Mouse (Mus musculus) heart, embryonic 14.5 days (tissue): ENCODE measurements around the gene Oprd1. TPM values are rescaled to one million over a fixed set of nuclear protein-coding genes. Genes with fewer than 3 reads are reported as not detected.

ENCODE experiments used
- ATAC-seq: fragments of 200-750 bp; cut with Nextera tagmentation; 2 replicates; pipeline ENCODE4 v1.8.0; 2017; ENCODE audit warnings: low read depth, moderate TSS enrichment; ENCODE audit not compliant: insufficient number of reproducible peaks, insufficient read depth, low FRiP score
- H3K27ac ChIP-seq, 2 experiments: fragments of 200-500 bp in 1 of 2; fragments of 300-500 bp in 1 of 2; sonication (generic) in 1 of 2; replicated peaks in 1 of 2; 2 replicates each; pipeline ENCODE4 v1.5.1; 2012 to 2014; ENCODE audit warnings: low read depth in 2 of 2, low read length in 2 of 2, control low read depth in 1 of 2, mild to moderate bottlenecking in 1 of 2, mixed read lengths in 1 of 2; ENCODE audit not compliant: control insufficient read depth in 1 of 2, insufficient read depth in 1 of 2
- H3K27me3 ChIP-seq: fragments of 300-500 bp; sonication (generic); 2 replicates; pipeline ENCODE4 v1.6.1; 2014; ENCODE audit warnings: mild to moderate bottlenecking, low read length, control low read depth; ENCODE audit not compliant: control insufficient read depth, insufficient read depth
- H3K36me3 ChIP-seq: fragments of 300-500 bp; sonication (generic); 2 replicates; pipeline ENCODE4 v1.6.1; 2014; ENCODE audit warnings: mild to moderate bottlenecking, control low read depth, low read length, mixed read lengths; ENCODE audit not compliant: control insufficient read depth, insufficient read depth
- H3K4me1 ChIP-seq, 2 experiments: fragments of 200-500 bp in 1 of 2; fragments of 300-500 bp in 1 of 2; sonication (generic) in 1 of 2; 2 replicates each; pipeline ENCODE4 v1.6.1; 2012 to 2014; ENCODE audit warnings: low read length in 2 of 2, control low read depth in 1 of 2, mixed read lengths in 1 of 2; ENCODE audit not compliant: control insufficient read depth in 2 of 2, insufficient read depth in 2 of 2
- H3K4me2 ChIP-seq: fragments of 300-500 bp; sonication (generic); 2 replicates; pipeline ENCODE4 v1.6.1; 2014; ENCODE audit warnings: mild to moderate bottlenecking, low read length
- H3K4me3 ChIP-seq, 2 experiments: fragments of 200-500 bp in 1 of 2; fragments of 300-500 bp in 1 of 2; sonication (generic) in 1 of 2; 2 replicates each; pipeline ENCODE4 v1.5.1; 2012 to 2014; ENCODE audit warnings: low read length in 2 of 2, mild to moderate bottlenecking in 2 of 2, control low read depth in 1 of 2, low read depth in 1 of 2, moderate library complexity in 1 of 2; ENCODE audit not compliant: control insufficient read depth in 1 of 2, insufficient read depth in 1 of 2
- H3K9ac ChIP-seq: fragments of 300-500 bp; sonication (generic); 2 replicates; pipeline ENCODE4 v1.6.1; 2014; ENCODE audit warnings: mild to moderate bottlenecking, low read length
- H3K9me3 ChIP-seq: fragments of 300-500 bp; sonication (generic); 2 replicates; pipeline ENCODE4 v1.6.1; 2016; ENCODE audit warnings: low read length, control low read depth; ENCODE audit not compliant: control insufficient read depth
- WGBS: fragments of 180-500 bp; shearing (Covaris S2); extraction: QIAGEN DNeasy Blood & Tissue Kit; methylation state at CpG from one replicate; pipeline ENCODE4 v1.1.7; 2014; 5-methylcytosine and 5-hydroxymethylcytosine counted together
- polyA plus RNA-seq: library from polyadenylated mRNA; unstranded; fragments of >200 nt; fragmentation: Nextera tagmentation; extraction: Ambion mirVana; gene quantifications from 2 replicates; pipeline ENCODE4 v1.2.1, GENCODE M21; 2014

Oprd1 gene
- polyA plus RNA-seq, 1 experiment from 2014 or later: 0.50 TPM

GRCm38 (mm10) chr4:132080492-132080983, 63.7 kb downstream of the Oprd1 start:
- Histone ChIP-seq H3K9ac (no peak overlapping the region), H3K4me1 (peaks cover 17 to 32% of the 10 kb centered on the region in 2 experiments), H3K4me2 (no peak overlapping the region), H3K4me3 (no peak overlapping the region), H3K27ac (no peak overlapping the region), H3K36me3 (no peaks in the 10 kb centered on the region), H3K9me3 (no peaks in the 10 kb centered on the region), H3K27me3 (no peaks in the 10 kb centered on the region)
- ATAC-seq: no peak
- 65% methylated on average over 4 of the region's 4 CpGs for WGBS

GRCm38 (mm10) chr4:132079555-132080275, 64.6 kb downstream of the Oprd1 start:
- H3K9ac ChIP-seq: no peak overlapping the region
- H3K27me3 ChIP-seq: no peaks in the 10 kb centered on the region
- no peaks in the 10 kb centered on the region for H3K36me3 ChIP-seq
- peaks cover 17 to 33% of the 10 kb centered on the region in 2 experiments for H3K4me1 ChIP-seq
- no peaks in the 10 kb centered on the region for H3K9me3 ChIP-seq
- ATAC-seq: no peak
- peak overlapping the region; percentile 39 for H3K4me2 ChIP-seq
- no peak overlapping the region for H3K27ac ChIP-seq
- H3K4me3 ChIP-seq: no peak overlapping the region
- WGBS: 9% methylated on average over 19 of the region's 19 CpGs

DNA sequence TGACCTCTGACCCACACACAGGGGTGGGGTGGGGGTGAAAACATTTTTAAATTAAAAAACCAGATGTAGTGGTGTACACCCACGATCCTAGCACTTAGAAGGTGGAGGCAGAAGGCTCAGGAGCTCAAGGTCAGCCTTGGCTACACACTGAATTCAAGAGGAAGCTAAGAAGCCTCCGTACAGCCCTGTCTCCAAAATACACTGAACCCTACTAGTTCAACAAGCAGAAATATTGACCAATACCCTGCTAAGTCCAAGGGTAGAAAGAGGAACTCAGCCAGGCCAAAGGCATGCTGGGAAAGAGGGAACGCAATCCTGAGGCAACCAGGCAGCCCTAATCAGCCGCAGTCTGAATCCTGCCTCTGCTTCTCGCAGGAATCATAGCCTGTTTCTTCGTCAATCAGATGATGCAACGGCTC, 66.0 kb downstream of the Oprd1 start:
- no peak overlapping the region for H3K9ac ChIP-seq
- no peak for ATAC-seq
- WGBS: 67% methylated on average over 7 of the region's 7 CpGs

DNA sequence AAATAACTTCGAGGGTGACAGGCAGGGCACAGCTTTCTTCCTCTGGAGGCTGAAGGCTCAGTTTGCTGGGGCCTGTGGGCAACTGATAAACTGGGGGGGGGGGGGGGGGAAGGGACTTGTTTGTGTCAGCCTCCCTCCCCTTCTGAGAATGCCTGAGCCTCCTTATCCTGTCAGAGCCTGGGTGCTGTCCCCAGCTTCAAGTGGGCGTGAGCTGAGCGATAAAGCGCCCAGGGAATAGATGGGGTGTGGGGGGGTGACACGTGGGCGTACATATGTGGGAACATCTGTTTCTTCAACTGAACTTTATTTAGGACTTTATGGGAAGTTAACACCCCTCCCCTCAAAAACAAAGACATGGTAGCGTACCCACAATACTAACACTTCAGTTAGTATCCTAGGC, 66.8 kb downstream of the Oprd1 start:
- no peak for ATAC-seq
- Histone ChIP-seq H3K27ac (peak overlapping the region; percentile 82 to 84), H3K36me3 (no peaks in the 10 kb centered on the region), H3K4me1 (peaks cover 24 to 49% of the 10 kb centered on the region in 2 experiments), H3K9ac (0 out of 2 replicates have a peak overlapping the region, but pooled peaks have one; percentile 51), H3K4me3 (no peak overlapping the region), H3K27me3 (no peaks in the 10 kb centered on the region), H3K4me2 (peak overlapping the region; percentile 90), H3K9me3 (no peaks in the 10 kb centered on the region)
- 17% methylated on average over 7 of the region's 7 CpGs for WGBS

More for the DNA sequence above, 66.0 kb downstream of the Oprd1 start:
- Histone ChIP-seq H3K4me3 (no peak overlapping the region), H3K4me2 (no peak overlapping the region), H3K9me3 (no peaks in the 10 kb centered on the region), H3K27ac (no peak overlapping the region), H3K36me3 (no peaks in the 10 kb centered on the region), H3K27me3 (no peaks in the 10 kb centered on the region), H3K4me1 (peaks cover 20 to 41% of the 10 kb centered on the region in 2 experiments)

DNA sequence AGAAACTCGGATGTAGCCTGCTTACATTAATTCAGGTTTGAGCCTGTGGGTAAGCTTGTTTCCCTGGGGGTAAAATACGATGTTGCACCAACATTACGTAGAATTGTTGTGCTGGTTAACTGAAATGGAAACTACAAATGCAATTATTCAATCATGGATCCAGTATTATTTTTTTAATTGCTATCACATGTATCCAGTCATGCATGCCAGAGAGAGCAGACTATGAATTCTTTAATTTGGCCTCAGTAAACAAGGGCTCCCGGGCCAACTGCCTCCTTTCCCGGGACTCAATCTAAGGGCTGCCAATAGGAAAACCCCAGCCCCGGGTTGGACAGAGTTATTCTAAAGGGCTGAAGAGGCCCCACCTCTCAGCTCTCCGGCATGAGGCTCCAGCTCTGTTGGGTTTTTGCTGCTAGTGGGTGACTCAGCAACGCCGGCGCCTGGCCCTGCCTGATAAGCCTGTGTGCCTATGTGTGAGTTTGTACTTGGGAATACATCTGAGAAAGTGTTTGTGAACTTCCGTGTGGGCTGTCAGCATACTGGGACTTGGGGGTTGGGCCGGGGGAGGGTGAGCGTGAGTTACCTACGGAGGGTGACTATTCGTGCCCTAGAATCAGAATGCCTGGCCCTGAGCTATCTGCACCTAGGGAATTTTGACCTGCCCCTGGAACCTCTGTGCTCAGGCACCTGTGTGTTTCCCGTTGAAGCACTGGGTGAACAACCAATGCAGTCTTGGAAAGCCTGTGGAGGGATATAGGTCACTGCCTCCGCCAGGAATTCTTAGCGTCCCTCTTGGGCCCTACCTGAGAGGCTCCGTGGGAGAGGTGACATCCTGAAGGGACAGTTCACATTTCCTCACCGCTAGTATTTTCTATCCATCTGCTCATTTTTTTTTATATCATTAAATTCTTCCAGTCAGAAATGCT, 67.5 kb downstream of the Oprd1 start:
- Histone ChIP-seq H3K4me3 (peak overlapping the region in 1 of 2 experiments; percentile 18; a peak in 1 of 4 replicates), H3K9ac (peak overlapping the region; percentile 51; the same call in 1 of the 2 replicates), H3K4me2 (peak overlapping the region; percentile 90), H3K36me3 (no peaks in the 10 kb centered on the region), H3K27me3 (no peaks in the 10 kb centered on the region), H3K4me1 (peaks cover 24 to 49% of the 10 kb centered on the region in 2 experiments), H3K9me3 (no peaks in the 10 kb centered on the region), H3K27ac (peak overlapping the region; percentile 82 to 84)
- ATAC-seq: peak; percentile 25; the same call in 1 of the 2 replicates
- WGBS: 13% methylated on average over 20 of the region's 20 CpGs

DNA sequence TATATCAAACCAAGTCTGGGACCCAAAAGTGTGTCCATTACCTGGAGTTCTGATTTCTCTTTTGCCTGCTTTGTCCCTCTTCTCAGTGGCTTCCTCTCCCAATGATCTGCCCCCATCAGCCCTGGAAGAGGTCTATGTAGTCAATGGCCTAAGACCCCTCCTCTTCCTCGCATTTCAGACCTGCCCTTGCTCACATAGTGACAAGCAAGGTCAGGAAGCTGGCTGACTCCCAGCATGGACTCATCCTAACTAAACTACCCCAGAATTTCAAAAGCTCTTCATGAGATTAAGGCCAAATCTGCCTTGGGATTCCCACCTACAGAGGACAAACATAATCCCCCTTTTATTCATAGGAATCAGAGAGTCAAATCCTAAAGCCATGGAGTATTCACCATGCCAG, 68.5 kb downstream of the Oprd1 start:
- no peaks in the 10 kb centered on the region for H3K27me3 ChIP-seq
- 53% methylated on average over 1 of the region's 1 CpGs for WGBS
- H3K4me2 ChIP-seq: peak overlapping the region; percentile 90
- H3K9me3 ChIP-seq: no peaks in the 10 kb centered on the region
- H3K4me1 ChIP-seq: peaks cover 24 to 49% of the 10 kb centered on the region in 2 experiments
- H3K9ac ChIP-seq: no peak overlapping the region
- peak overlapping the region; percentile 66 to 84 for H3K27ac ChIP-seq
- ATAC-seq: no peak
- H3K36me3 ChIP-seq: no peaks in the 10 kb centered on the region
- H3K4me3 ChIP-seq: peak overlapping the region in 1 of 2 experiments; percentile 64; a peak in 2 of 4 replicates
